Mouse (Mus musculus) small intestine, adult 2 months (tissue): ENCODE results near the gene Slc38a1.

Source experiments
- CTCF ChIP-seq: fragments of 200-500 bp; IDR thresholded peaks from 2 replicates; pipeline ENCODE4 v1.5.1; 2012; ENCODE audit warnings: low read depth, mild to moderate bottlenecking, control low read depth, inconsistent platforms, low read length, moderate library complexity, mixed read lengths; ENCODE audit not compliant: insufficient replicate concordance, insufficient read length; ENCODE audit errors: extremely low read depth
- POLR2A ChIP-seq: fragments of 200-500 bp; IDR thresholded peaks from 2 replicates; pipeline ENCODE4 v1.6.1; 2012; ENCODE audit warnings: low read depth, mild to moderate bottlenecking, control low read depth, inconsistent platforms, low read length, moderate library complexity

GRCm38 (mm10) chr15:96598888-96599578 is 43.7 kb downstream of the Slc38a1 start:
- no peak for TF ChIP-seq CTCF
- no peak for TF ChIP-seq POLR2A
